Mouse (Mus musculus): ENCODE data around the gene Nhsl1.
A peak's percentile ranks its signal among the peaks of the same experiment; 100 is the strongest.

Nhsl1 gene

DNA sequence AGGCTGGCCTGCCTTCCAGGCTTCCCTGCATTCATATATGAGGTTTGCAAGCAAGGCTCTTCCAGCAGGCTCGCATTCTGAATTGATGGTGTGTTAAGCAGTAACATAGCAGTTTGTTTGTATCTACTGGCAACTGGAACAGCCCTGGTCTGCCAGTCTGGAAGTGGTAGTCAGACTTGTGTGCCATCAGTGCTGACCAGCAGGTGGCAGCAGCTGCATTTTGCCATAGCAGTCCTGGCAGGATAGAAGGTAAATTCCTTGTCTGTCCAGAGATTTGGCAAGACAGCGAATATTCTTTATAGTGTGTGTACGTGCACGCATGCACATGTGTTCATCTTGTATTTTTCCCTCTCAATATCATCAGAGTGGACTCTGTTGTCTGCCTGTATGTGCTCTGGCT, 134.6 kb downstream of the Nhsl1 start:
- DNase-seq = peak; percentile 86

GRCm38 (mm10) chr10:18454161-18454560, 135.4 kb downstream of the Nhsl1 start:
- no peak for DNase-seq

GRCm38 (mm10) chr10:18455301-18455920, 136.6 kb downstream of the Nhsl1 start:
- peak; percentile 80 for DNase-seq

GRCm38 (mm10) chr10:18457808-18458475, 139.2 kb downstream of the Nhsl1 start:
- DNase-seq = no peak

- no peak for DNase-seq
These were observed 142.6 kb downstream of the Nhsl1 start for GRCm38 (mm10) chr10:18461336-18461735.

DNA sequence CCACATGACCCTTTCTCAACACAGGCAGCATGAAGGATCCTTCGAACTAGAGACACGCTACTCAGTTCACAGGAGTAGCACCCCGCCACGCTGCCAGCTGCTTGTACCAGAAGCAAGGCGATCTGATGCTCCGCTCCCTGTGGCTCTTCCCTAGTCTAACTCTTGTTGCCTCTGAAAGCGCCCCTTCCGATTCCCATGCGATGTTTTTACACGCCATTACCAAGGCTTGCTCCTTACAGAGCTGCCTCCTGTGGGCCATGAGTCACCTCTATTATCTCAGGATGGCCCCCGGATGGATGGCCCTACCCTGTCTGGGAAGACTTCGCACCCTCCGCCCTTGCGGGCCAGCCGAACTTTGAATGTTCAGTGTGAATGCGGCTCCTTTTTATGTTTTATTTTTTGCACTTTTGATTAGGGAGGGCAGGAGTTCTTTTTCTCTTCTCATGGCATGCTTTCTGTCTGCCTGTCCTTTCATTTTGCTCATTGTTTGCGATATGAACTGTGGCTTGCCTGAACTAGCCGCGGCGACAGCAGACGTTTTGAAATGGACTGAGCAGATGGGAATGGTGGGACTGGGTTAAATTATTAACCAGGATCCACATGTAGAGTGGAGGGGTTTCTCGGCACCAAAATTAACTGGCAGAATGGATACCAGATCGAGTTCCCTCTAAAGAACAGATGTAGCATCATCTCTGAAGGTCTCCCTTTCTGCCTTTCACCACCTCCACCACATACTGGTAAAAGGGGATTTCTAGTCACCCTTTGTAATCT, 144.5 kb downstream of the Nhsl1 start:
- no peak for DNase-seq

GRCm38 (mm10) chr10:18468396-18468795, 149.6 kb downstream of the Nhsl1 start:
- DNase-seq = no peak

GRCm38 (mm10) chr10:18469279-18470135, 150.7 kb downstream of the Nhsl1 start:
- no peak for DNase-seq

- DNase-seq = no peak
These were observed 151.7 kb downstream of the Nhsl1 start for GRCm38 (mm10) chr10:18470351-18471060.

DNA sequence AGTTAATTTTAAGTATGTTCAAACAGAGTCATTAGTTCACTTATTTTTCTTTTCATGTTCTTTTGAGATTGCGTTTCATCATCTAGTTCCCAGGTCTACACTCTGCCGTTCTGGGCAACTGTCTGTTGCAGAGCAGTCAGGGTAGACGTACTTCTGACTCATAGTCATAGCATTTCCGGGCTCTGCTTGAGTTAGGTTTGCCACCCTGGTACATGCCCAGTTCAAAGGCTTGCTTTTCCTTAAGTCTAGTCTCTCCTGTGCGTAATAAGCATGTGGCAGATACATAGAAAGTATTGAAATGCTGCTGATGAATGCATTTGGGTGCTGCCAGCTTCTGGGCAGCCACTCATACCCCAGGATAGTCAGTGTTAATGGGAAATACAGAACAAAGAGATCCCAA, 152.9 kb downstream of the Nhsl1 start:
- DNase-seq = no peak

DNA sequence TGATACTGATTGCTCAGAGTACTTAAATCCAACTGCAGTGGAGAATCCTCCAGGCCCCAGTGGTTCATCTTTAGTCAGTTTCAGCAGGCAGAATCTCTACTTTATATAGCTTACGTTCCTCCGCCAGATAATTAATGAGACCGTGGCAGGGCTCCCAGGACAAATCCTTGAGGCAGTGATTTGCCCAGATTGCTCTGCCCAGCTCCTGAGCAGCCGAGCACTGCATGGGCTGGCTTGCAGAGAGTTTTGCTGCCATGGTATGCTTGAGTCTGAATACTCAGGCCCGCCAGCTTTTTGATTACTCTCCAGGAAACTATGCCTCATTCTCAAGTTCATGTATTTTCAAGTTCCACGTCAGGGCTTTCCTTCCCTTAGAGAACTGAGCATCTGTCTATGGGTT, 156.3 kb downstream of the Nhsl1 start:
- no peak for DNase-seq

- no peak for DNase-seq
These were observed 159.5 kb downstream of the Nhsl1 start for GRCm38 (mm10) chr10:18478294-18478693.

GRCm38 (mm10) chr10:18479285-18479684, 160.5 kb downstream of the Nhsl1 start:
- DNase-seq = no peak

DNA sequence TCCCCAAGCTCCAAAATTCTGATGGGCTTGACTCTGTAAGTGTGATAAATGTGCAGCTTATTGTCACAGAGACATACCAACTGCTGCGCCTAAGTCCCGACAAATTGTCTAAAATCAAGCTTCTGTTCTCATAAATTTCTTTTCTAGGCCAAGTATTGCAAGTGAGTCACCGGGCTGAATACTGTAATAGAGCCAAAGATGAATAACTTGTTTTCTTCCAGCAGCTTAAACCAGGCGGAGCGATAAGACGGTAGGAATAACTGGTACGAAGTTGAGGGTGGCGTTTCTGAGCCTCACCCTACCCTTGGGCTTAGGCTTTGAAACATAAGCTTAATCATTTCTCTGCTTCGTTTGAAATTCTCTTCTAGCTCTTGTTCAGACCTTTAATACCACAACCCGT, 162.1 kb downstream of the Nhsl1 start:
- no peak for DNase-seq

GRCm38 (mm10) chr10:18482558-18483141, 163.9 kb downstream of the Nhsl1 start:
- DNase-seq = peak; percentile 29

- DNase-seq = no peak
These were observed 164.9 kb downstream of the Nhsl1 start for GRCm38 (mm10) chr10:18483658-18484057.

DNA sequence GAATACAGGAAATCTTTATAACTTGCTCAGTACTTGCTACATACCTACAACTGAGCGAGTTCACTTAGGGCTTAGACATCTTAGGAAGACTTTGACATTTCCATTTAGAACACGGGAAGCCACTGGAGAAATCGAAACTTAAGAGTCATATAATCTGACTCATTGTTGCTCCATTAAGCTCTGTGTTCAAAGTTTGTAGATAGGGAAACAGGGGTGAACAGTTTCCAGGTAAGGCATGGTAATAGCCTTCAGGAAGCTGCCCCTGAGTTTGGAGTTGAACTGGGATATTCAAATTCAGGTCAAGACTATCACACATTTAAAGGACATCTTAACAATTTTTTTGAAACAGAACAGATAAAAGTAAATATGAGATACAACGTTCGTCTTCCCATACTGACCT, 165.9 kb downstream of the Nhsl1 start:
- no peak for DNase-seq

DNA sequence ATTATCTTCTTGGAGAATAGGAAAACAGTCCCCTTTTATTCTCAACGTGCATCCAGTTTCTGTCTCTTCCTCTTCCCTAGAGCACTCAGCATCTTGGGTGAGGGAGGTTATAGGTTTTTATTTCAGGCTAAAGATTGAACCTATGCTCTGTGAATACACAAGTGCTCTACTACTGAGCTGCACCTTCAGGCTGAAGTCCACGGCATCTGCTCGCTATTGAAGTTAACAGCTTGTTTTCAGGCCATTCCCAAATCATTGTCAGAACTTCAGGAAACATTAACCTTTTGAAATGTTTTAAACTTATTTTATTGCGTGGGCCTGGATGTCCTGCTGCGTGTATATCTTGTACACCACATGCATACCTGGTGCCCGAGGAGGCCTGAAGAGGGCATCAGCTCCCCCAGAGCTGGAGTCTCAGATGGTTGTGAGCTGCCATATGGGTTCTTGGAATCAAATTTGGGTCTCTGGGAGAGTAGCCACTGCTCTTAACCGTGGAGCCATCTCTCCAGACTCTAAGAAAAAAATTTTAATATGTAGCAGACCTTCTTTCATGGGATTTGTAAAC, 169.5 kb downstream of the Nhsl1 start:
- DNase-seq = no peak

GRCm38 (mm10) chr10:18489936-18490335, 171.2 kb downstream of the Nhsl1 start:
- DNase-seq = peak; percentile 15

DNA sequence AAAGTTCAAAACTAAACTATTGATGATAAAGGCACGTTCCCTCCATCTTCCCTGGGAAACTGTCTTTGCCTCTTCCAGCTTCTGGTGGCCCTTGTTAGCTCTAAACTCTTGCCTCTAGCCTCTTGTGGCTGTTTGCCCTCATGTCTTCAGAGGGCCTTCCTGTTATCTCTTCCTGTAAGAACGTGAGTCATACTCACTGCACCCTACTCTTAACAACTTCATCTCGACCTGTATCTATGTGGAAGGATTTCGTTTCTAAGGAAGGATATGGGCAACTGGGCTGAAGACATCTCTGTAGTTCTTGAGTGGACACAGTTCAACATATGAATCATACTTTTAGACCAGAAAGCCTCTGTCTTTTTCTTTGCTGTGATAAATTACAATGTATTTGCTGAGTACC, 173.2 kb downstream of the Nhsl1 start:
- DNase-seq = no peak

- no peak for DNase-seq
These were observed 174.5 kb downstream of the Nhsl1 start for GRCm38 (mm10) chr10:18493010-18493894.

All from cerebellum, adult 11-12 months (tissue).